Mouse (Mus musculus) Patski (cell line): ENCODE data around the gene Tmem80. TPM values are rescaled to one million over a fixed set of nuclear protein-coding genes. Genes with fewer than 3 reads are reported as not detected.

ENCODE experiments used
- ATAC-seq: fragments of 100-300 bp; one replicate; pipeline ENCODE4 v1.8.0; 2021
- CTCF ChIA-PET: fragments of 350-600 bp; sonication (Branson Sonifier 250); formaldehyde crosslinking; loops from one replicate; lab custom pipeline; 2022; ENCODE audit warnings: inconsistent platforms; lab: Charles Lee
- POLR2A ChIA-PET: fragments of 350-600 bp; sonication (Branson Sonifier 250); formaldehyde crosslinking; loops from one replicate; lab custom pipeline; 2022; ENCODE audit warnings: antibody characterized with exemption, inconsistent platforms; lab: Charles Lee
- DNase-seq: peaks from one replicate; pipeline ENCODE4 v3.0.0-alpha.2; 2011; ENCODE audit warnings: low read depth, low spot score
- H3K27me3 ChIP-seq: fragments of 371-371 bp; one replicate; pipeline ENCODE4 v1.5.1; 2021
- CTCF ChIP-seq: fragments of 100-300 bp; IDR thresholded peaks from one replicate; pipeline ENCODE4 v1.5.1; 2021
- in situ Hi-C: fragments of 300-500 bp; cut with MboI; formaldehyde crosslinking; loops from 3 replicates; pipeline ENCODE4 v1.11.1; 2018; ENCODE audit warnings: low pct_unique_long_range_greater_than_20kb, mixed read lengths
- polyA plus RNA-seq: library from polyadenylated mRNA; unstranded; gene quantifications from one replicate; pipeline ENCODE4 v1.2.3, GENCODE M21; 2021

Gene Tmem80
- polyA plus RNA-seq, 1 experiment from 2014 or later = 34.0 TPM

GRCm38 (mm10) chr7:141369918-141370317 is 42.4 kb downstream of the Tmem80 start:
- TF ChIP-seq CTCF = no peak
- H3K27me3 ChIP-seq = no peaks in the 10 kb centered on the region
- ATAC-seq = no peak
- no peak for DNase-seq
- in situ Hi-C loops = no loop called here
- ChIA-PET POLR2A (no interaction called here), CTCF (no interaction called here)

GRCm38 (mm10) chr7:141371942-141372595 is 44.5 kb downstream of the Tmem80 start:
- POLR2A ChIA-PET = interaction anchor here (0.8 to 2.3 kb wide), 2 partner anchors 11 to 20 kb away, joined by 3 to 7 read pairs; partner anchors contain the start of gene Taldo1
- no peak for TF ChIP-seq CTCF
- ATAC-seq (peak; percentile 90), DNase-seq (peak; percentile 91)
- H3K27me3 ChIP-seq = no peaks in the 10 kb centered on the region
- in situ Hi-C loops = no loop called here
- CTCF ChIA-PET = interaction anchor here (3.5 kb wide), 1 partner anchor 22 kb away, joined by 19 read pairs; the partner anchor contains the start of gene Taldo1

GRCm38 (mm10) chr7:141373611-141374010 is 46.1 kb downstream of the Tmem80 start:
- in situ Hi-C loops = no loop called here
- ChIA-PET POLR2A (interaction anchor here (0.8 to 2.3 kb wide), 3 partner anchors 9 to 18 kb away, joined by 3 to 7 read pairs (median 3); partner anchors contain the start of gene Taldo1), CTCF (interaction anchor here (1.0 to 3.5 kb wide), 3 partner anchors 18 to 33 kb away, joined by 3 to 19 read pairs (median 4); partner anchors contain the start of gene Taldo1)
- ATAC-seq = no peak
- no peak for DNase-seq
- TF ChIP-seq CTCF = no peak
- no peaks in the 10 kb centered on the region for H3K27me3 ChIP-seq

GRCm38 (mm10) chr7:141374399-141374798 is 46.9 kb downstream of the Tmem80 start:
- H3K27me3 ChIP-seq = no peaks in the 10 kb centered on the region
- CTCF ChIA-PET = interaction anchor here (0.7 to 3.5 kb wide), 4 partner anchors 14 to 34 kb away, joined by 3 to 19 read pairs (median 4); partner anchors contain the start of gene Taldo1
- in situ Hi-C loops = no loop called here
- ATAC-seq = no peak
- no peak for DNase-seq
- POLR2A ChIA-PET = interaction anchor here (0.8 kb wide), 1 partner anchor 10 kb away, joined by 3 read pairs; no protein-coding TSS in a partner anchor
- no peak for TF ChIP-seq CTCF

GRCm38 (mm10) chr7:141379584-141379983 is 52.0 kb downstream of the Tmem80 start:
- DNase-seq = no peak
- TF ChIP-seq CTCF = no peak
- ATAC-seq = no peak
- in situ Hi-C loops = no loop called here
- ChIA-PET CTCF (interaction anchor here (4.7 kb wide), 1 partner anchor 13 kb away, joined by 15 read pairs; the partner anchor contains the start of gene Taldo1), POLR2A (no interaction called here)
- H3K27me3 ChIP-seq = no peaks in the 10 kb centered on the region

GRCm38 (mm10) chr7:141381068-141381835 is 53.7 kb downstream of the Tmem80 start:
- no peaks in the 10 kb centered on the region for H3K27me3 ChIP-seq
- in situ Hi-C loops = no loop called here
- ATAC-seq = no peak
- CTCF ChIA-PET = interaction anchor here (1.7 to 2.0 kb wide), 2 partner anchors 11 to 13 kb away, joined by 5 to 7 read pairs; partner anchors contain the start of gene Taldo1
- POLR2A ChIA-PET = no interaction called here
- TF ChIP-seq CTCF = no peak
- DNase-seq = no peak

Other genes with a start within 250 kb of the Tmem80 start
- gene Pkp3, start 249.5 kb upstream of the Tmem80 start, polyA plus RNA-seq = 2.2 TPM
- gene Sigirr, start 227.2 kb upstream of the Tmem80 start, polyA plus RNA-seq = 7.6 TPM
- 0.09 TPM for gene Ano9, start 209.9 kb upstream of the Tmem80 start, polyA plus RNA-seq
- gene Ptdss2, start 205.4 kb upstream of the Tmem80 start, polyA plus RNA-seq = 96.0 TPM
- gene Rnh1, start 154.9 kb upstream of the Tmem80 start, polyA plus RNA-seq = 292 TPM
- 80.1 TPM for gene Hras, start 133.7 kb upstream of the Tmem80 start, polyA plus RNA-seq
- gene Lrrc56, start 133.6 kb upstream of the Tmem80 start, polyA plus RNA-seq = 13.7 TPM
- gene Lmntd2, start 113.7 kb upstream of the Tmem80 start, polyA plus RNA-seq = 4.5 TPM
- gene Rassf7, start 111.9 kb upstream of the Tmem80 start, polyA plus RNA-seq = 48.3 TPM
- 68.6 TPM for gene Phrf1, start 99.0 kb upstream of the Tmem80 start, polyA plus RNA-seq
- gene Irf7, start 61.3 kb upstream of the Tmem80 start, polyA plus RNA-seq = 10.5 TPM
- not detected for gene Cdhr5, start 51.0 kb upstream of the Tmem80 start, polyA plus RNA-seq
- not detected for gene Sct, start 48.6 kb upstream of the Tmem80 start, polyA plus RNA-seq
- gene Drd4, start 35.7 kb upstream of the Tmem80 start, polyA plus RNA-seq = not detected
- 62.1 TPM for gene Deaf1, start within 50 bp of the Tmem80 start, polyA plus RNA-seq
- 114 TPM for gene Eps8l2, start 11.1 kb downstream of the Tmem80 start, polyA plus RNA-seq
- gene Taldo1, start 64.5 kb downstream of the Tmem80 start, polyA plus RNA-seq = 512 TPM
- gene Gatd1, start 86.4 kb downstream of the Tmem80 start, polyA plus RNA-seq = 38.7 TPM
- gene Cend1, start 101.8 kb downstream of the Tmem80 start, polyA plus RNA-seq = 0.04 TPM
- gene Slc25a22, start 110.2 kb downstream of the Tmem80 start, polyA plus RNA-seq = 20.6 TPM
- 4.9 TPM for gene Pidd1, start 116.3 kb downstream of the Tmem80 start, polyA plus RNA-seq
- gene Rplp2, start 119.6 kb downstream of the Tmem80 start, polyA plus RNA-seq = 1,558 TPM
- gene Pnpla2, start 127.5 kb downstream of the Tmem80 start, polyA plus RNA-seq = 90.7 TPM
- gene Cracr2b, start 133.4 kb downstream of the Tmem80 start, polyA plus RNA-seq = 9.9 TPM
- 551 TPM for gene Cd151, start 139.7 kb downstream of the Tmem80 start, polyA plus RNA-seq
- 55.2 TPM for gene Polr2l, start 147.4 kb downstream of the Tmem80 start, polyA plus RNA-seq
- gene Tspan4, start 147.5 kb downstream of the Tmem80 start, polyA plus RNA-seq = 479 TPM
- 41.6 TPM for gene Chid1, start 212.1 kb downstream of the Tmem80 start, polyA plus RNA-seq
- 76.4 TPM for gene Ap2a2, start 234.4 kb downstream of the Tmem80 start, polyA plus RNA-seq